Comparison of ENCODE assay signal across 8 mouse cellular contexts in genomic region chr11:48853474-48854180, GRCm38 (mm10). TPM values are rescaled to one million over a fixed set of nuclear protein-coding genes. Genes with fewer than 3 reads are reported as not detected.
DNase-seq lines count a peak whose midpoint lies in the region; ATAC-seq and TF ChIP-seq lines count a peak whose summit lies in the region.

No protein-coding gene starts in this region.

- TF ChIP-seq POLR2A in lung, adult 2 months (IDR thresholded peaks at IDR 0.05; ENCODE audit: borderline replicate concordance, extremely low read depth, low read depth, low read length): 0 out of 2 replicates have a peak, but pooled peaks have one; percentile 7

- intact Hi-C loops in heart, postnatal 25 days (cut with DNase I): loop anchor here (1.0 kb wide), 1 partner anchor 18 kb away; no protein-coding TSS in a partner anchor

- H3K4me1 ChIP-seq in ES-E14 (ENCODE audit: control insufficient read depth in 2 of 2, insufficient read depth in 2 of 2, low read length in 2 of 2, poor library complexity in 1 of 2): peaks cover 0 to 13% of the 10 kb centered on the region in 2 experiments; a peak in 1 of 4 replicates
- peaks cover 44% of the 10 kb centered on the region for H3K4me1 ChIP-seq in forebrain, embryonic 15.5 days
- H3K4me1 ChIP-seq in lung, adult 2 months (ENCODE audit: control insufficient read depth, insufficient read depth, low read length): peaks cover 7% of the 10 kb centered on the region
- H3K4me1 ChIP-seq in neural tube, embryonic 15.5 days: peaks cover 45% of the 10 kb centered on the region

- H3K36me3 ChIP-seq in ES-E14 (ENCODE audit: control insufficient read depth, insufficient read depth, low read length, poor library complexity, severe bottlenecking): no peaks in the 10 kb centered on the region
- H3K36me3 ChIP-seq in forebrain, embryonic 15.5 days: no peaks in the 10 kb centered on the region
- no peaks in the 10 kb centered on the region for H3K36me3 ChIP-seq in neural tube, embryonic 15.5 days

- peak overlapping the region; percentile 44; the same call in 1 of the 2 replicates for H3K9ac ChIP-seq in ES-E14 (ENCODE audit: insufficient read depth, low read depth, low read length, poor library complexity, severe bottlenecking)
- H3K9ac ChIP-seq in forebrain, embryonic 15.5 days (replicated peaks): peak overlapping the region; percentile 51
- H3K9ac ChIP-seq in neural tube, embryonic 15.5 days (replicated peaks): peak overlapping the region; percentile 57

- H3K4me3 ChIP-seq in ES-E14 (ENCODE audit: insufficient read depth in 1 of 2, low read depth in 1 of 2, low read length in 2 of 2, poor library complexity in 1 of 2, severe bottlenecking in 1 of 2): peak overlapping the region; percentile 66 to 76
- peak overlapping the region; percentile 64 for H3K4me3 ChIP-seq in forebrain, embryonic 15.5 days
- H3K4me3 ChIP-seq in layer of hippocampus, adult 2 months: peak overlapping the region; percentile 68
- H3K4me3 ChIP-seq in lung, adult 2 months (replicated peaks; ENCODE audit: extremely low read depth, low read depth, low read length): peak overlapping the region; percentile 76
- peak overlapping the region; percentile 63 for H3K4me3 ChIP-seq in neural tube, embryonic 15.5 days (replicated peaks)

- peak; percentile 54 for ATAC-seq in forebrain, embryonic 15.5 days (replicated peaks)
- ATAC-seq in neural tube, embryonic 15.5 days (ENCODE audit: low FRiP score): peak; percentile 76

- H3K27me3 ChIP-seq in forebrain, embryonic 15.5 days: 0 out of 2 replicates have a peak, but pooled peaks cover 4% of the 10 kb centered on the region
- H3K27me3 ChIP-seq in neural tube, embryonic 15.5 days (replicated peaks): peaks cover 7% of the 10 kb centered on the region

- in situ Hi-C loops in ES-E14 (cut with MboI; ENCODE audit: low sequenced_read_pairs in 2 of 2, unreplicated experiment in 2 of 2): loop anchor here (5.0 to 25.0 kb wide), 2 partner anchors 66 to 409 kb away; no protein-coding TSS in a partner anchor

- no peaks in the 10 kb centered on the region for H3K9me3 ChIP-seq in ES-E14 (ENCODE audit: control insufficient read depth, insufficient read depth, low read depth, low read length)
- H3K9me3 ChIP-seq in forebrain, embryonic 15.5 days: no peaks in the 10 kb centered on the region
- no peaks in the 10 kb centered on the region for H3K9me3 ChIP-seq in neural tube, embryonic 15.5 days (replicated peaks)

- no peak overlapping the region for H3K27ac ChIP-seq in ES-E14 (ENCODE audit: insufficient read depth, low read depth, low read length, poor library complexity, severe bottlenecking)
- H3K27ac ChIP-seq in forebrain, embryonic 15.5 days (replicated peaks): peak overlapping the region; percentile 56
- H3K27ac ChIP-seq in layer of hippocampus, adult 2 months: peak overlapping the region; percentile 80
- H3K27ac ChIP-seq in neural tube, embryonic 15.5 days (replicated peaks): peak overlapping the region; percentile 75

- TF ChIP-seq CTCF in layer of hippocampus, adult 2 months (conservative IDR thresholded peaks at IDR 0.05): peak; percentile 57
- TF ChIP-seq CTCF in lung, adult 2 months (IDR thresholded peaks at IDR 0.05; ENCODE audit: insufficient read depth, low read length): no peak

- DNase-seq in ES-E14 (ENCODE audit: low read depth, low spot score): peak; percentile 56
- DNase-seq in cerebellum, adult 11 months: peak; percentile 91
- peak; percentile 75 for DNase-seq in heart, postnatal 25 days (ENCODE audit: low spot score)
- peak; percentile 92 for DNase-seq in layer of hippocampus, adult 2 months (ENCODE audit: low spot score in 2 of 2)
- DNase-seq in lung, adult 2 months: peak; percentile 92
- peak; percentile 68 for DNase-seq in testis, postnatal 14 days (ENCODE audit: low spot score)

- H3K4me2 ChIP-seq in forebrain, embryonic 15.5 days (replicated peaks): peak overlapping the region; percentile 83
- H3K4me2 ChIP-seq in neural tube, embryonic 15.5 days: peak overlapping the region; percentile 88

- WGBS in forebrain, embryonic 15.5 days: under 1% methylated on average over 31 of the region's 31 CpGs
- WGBS in lung, adult 2 months: 5% methylated on average over 31 of the region's 31 CpGs
- under 1% methylated on average over 31 of the region's 31 CpGs for WGBS in neural tube, embryonic 15.5 days

TF ChIP-seq in ES-E14, 5 proteins besides CTCF, POLR2A, EP300 and RAD21:
- TF ChIP-seq CHD2 (IDR thresholded peaks at IDR 0.05; ENCODE audit: low read depth, low read length) (no peak), MAFK (IDR thresholded peaks at IDR 0.05; ENCODE audit: insufficient read depth, low read depth, low read length) (peak; percentile 95), HCFC1 (IDR thresholded peaks at IDR 0.05; ENCODE audit: borderline replicate concordance, insufficient read depth, low read length) (peak; percentile 65; the same call in 1 of the 2 replicates)
TF ChIP-seq in ES-E14: peak in this region for 2.

RNA-seq across cellular contexts. Expression of gene Irgm1, which starts 17.9 kb away (rescaled TPM):
- total RNA-seq in ES-E14 (2012; rRNA removed): 3.3 and 5.7 TPM in 2 replicates
- 1.6 and 1.9 TPM in 2 replicates for polyA plus RNA-seq in forebrain, embryonic 15.5 days (2015; fragmentation: Nextera tagmentation; extraction: Ambion mirVana)
- 1 to 10 TPM; 8.8 to 8.9 TPM for total RNA-seq in heart, postnatal 25 days (2021)
- total RNA-seq in layer of hippocampus, adult 2 months (2021): 1 to 10 TPM; 3.6 to 4.3 TPM
- 7.3 and 11.5 TPM in 2 replicates for polyA plus RNA-seq in lung, adult 2 months (2012; rRNA removed)
- polyA plus RNA-seq in neural tube, embryonic 15.5 days (2015; fragmentation: Nextera tagmentation; extraction: Ambion mirVana): 4.2 and 12.2 TPM in 2 replicates

RNA-seq across cellular contexts. Expression of gene Gm12184, which starts 27.2 kb away (rescaled TPM):
- total RNA-seq in ES-E14 (2012; rRNA removed): 11.4 and 12.2 TPM in 2 replicates
- polyA plus RNA-seq in forebrain, embryonic 15.5 days (2015; fragmentation: Nextera tagmentation; extraction: Ambion mirVana): 4.5 and 5.8 TPM in 2 replicates
- total RNA-seq in heart, postnatal 25 days (2021): 1 to 10 TPM; 2.0 to 3.2 TPM
- total RNA-seq in layer of hippocampus, adult 2 months (2021): 1 to 10 TPM in 1 of 2 experiments, under 1 TPM in 1; 0.79 to 1.3 TPM
- 5.3 TPM in 2 replicates for polyA plus RNA-seq in lung, adult 2 months (2012; rRNA removed)
- 2.9 and 3.3 TPM in 2 replicates for polyA plus RNA-seq in neural tube, embryonic 15.5 days (2015; fragmentation: Nextera tagmentation; extraction: Ambion mirVana)

RNA-seq across cellular contexts. Expression of gene Trim7, which starts 27.7 kb away (rescaled TPM):
- 5.9 and 6.1 TPM in 2 replicates for total RNA-seq in ES-E14 (2012; rRNA removed)
- 1.4 and 1.7 TPM in 2 replicates for polyA plus RNA-seq in forebrain, embryonic 15.5 days (2015; fragmentation: Nextera tagmentation; extraction: Ambion mirVana)
- 10 to 100 TPM; 15.7 to 23.2 TPM for total RNA-seq in heart, postnatal 25 days (2021)
- total RNA-seq in layer of hippocampus, adult 2 months (2021): 1 to 10 TPM; 2.6 to 2.8 TPM
- polyA plus RNA-seq in lung, adult 2 months (2012; rRNA removed): 7.8 and 11.6 TPM in 2 replicates
- 2.1 and 2.6 TPM in 2 replicates for polyA plus RNA-seq in neural tube, embryonic 15.5 days (2015; fragmentation: Nextera tagmentation; extraction: Ambion mirVana)

RNA-seq across cellular contexts. Expression of gene Trim41, which starts 36.5 kb away (rescaled TPM):
- 47.8 and 52.8 TPM in 2 replicates for total RNA-seq in ES-E14 (2012; rRNA removed)
- 6.0 and 6.3 TPM in 2 replicates for polyA plus RNA-seq in forebrain, embryonic 15.5 days (2015; fragmentation: Nextera tagmentation; extraction: Ambion mirVana)
- total RNA-seq in heart, postnatal 25 days (2021): 10 to 100 TPM; 17.8 to 20.4 TPM
- 10 to 100 TPM; 56.8 to 61.5 TPM for total RNA-seq in layer of hippocampus, adult 2 months (2021)
- polyA plus RNA-seq in lung, adult 2 months (2012; rRNA removed): 28.9 and 32.4 TPM in 2 replicates
- 6.4 and 7.3 TPM in 2 replicates for polyA plus RNA-seq in neural tube, embryonic 15.5 days (2015; fragmentation: Nextera tagmentation; extraction: Ambion mirVana)

RNA-seq across cellular contexts. Expression of gene Gm5431, which starts 48.4 kb away (rescaled TPM):
- total RNA-seq in ES-E14 (2012; rRNA removed): not detected in 2 replicates
- polyA plus RNA-seq in forebrain, embryonic 15.5 days (2015; fragmentation: Nextera tagmentation; extraction: Ambion mirVana): 0.11 and 0.14 TPM in 2 replicates
- 1 to 10 TPM in 1 of 2 experiments, under 1 TPM in 1; 0.75 to 1.4 TPM for total RNA-seq in heart, postnatal 25 days (2021)
- under 1 TPM; 0.12 to 0.38 TPM for total RNA-seq in layer of hippocampus, adult 2 months (2021)
- polyA plus RNA-seq in lung, adult 2 months (2012; rRNA removed): 0.43 and 0.66 TPM in 2 replicates
- polyA plus RNA-seq in neural tube, embryonic 15.5 days (2015; fragmentation: Nextera tagmentation; extraction: Ambion mirVana): 0.18 and 0.24 TPM in 2 replicates
